Mouse (Mus musculus) spleen, embryonic (tissue): ENCODE measurements at regions not wholly inside any gene's neighbourhood (a gene's known extent, or its start where the extent isn't known, plus 50 kb on each side); places are given as distances from the start of the nearest gene placed in this dataset.

Experiments used
- CTCF ChIA-PET: fragments of 350-600 bp; sonication (Branson Sonifier 250); formaldehyde crosslinking; loops from one replicate; lab custom pipeline; 2022; lab: Charles Lee

- CTCF ChIA-PET = no interaction called here
These were observed 154.4 kb downstream of the Snx19 start for GRCm38 (mm10) chr9:30581271-30581821.

DNA sequence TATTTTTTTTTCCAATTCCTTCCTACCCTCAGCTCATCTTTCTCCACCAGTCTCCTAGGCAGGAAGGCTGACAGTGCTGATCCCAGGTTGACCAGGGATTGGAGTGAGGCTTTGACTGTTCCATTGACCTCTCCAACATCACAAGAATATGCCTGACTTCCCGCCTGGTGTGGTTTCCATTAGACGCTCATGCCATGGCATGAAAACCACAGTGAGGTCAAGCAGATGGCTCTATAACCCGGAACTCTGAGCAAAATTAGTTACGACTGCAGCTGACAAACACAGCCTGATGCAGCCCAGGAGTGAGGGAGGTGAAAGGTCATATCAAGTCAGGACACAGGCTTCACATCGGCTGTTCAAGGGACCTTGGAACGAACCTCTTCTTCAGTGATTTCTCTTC is 153.6 kb downstream of the Snx19 start:
- CTCF ChIA-PET = no interaction called here

DNA sequence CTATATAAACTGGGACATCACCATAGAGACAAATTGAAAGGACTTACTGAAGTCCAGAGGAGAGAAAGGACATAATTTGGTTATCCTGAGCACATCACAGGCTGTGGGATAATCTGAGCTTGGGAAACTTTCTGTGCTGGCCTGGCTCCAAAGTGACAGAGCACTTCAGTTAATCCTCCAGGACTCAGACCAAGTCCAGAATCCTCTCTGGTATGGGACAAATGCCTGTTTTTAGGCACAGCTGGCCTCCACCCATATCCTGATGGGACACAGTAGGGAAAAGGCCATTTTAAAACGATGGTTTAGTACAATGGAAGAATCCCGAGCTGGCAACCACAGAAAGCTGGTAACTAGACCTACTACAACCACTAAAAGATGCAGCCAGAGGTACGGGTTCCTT is 151.3 kb downstream of the Snx19 start:
- CTCF ChIA-PET = no interaction called here

GRCm38 (mm10) chr9:30577243-30577642 is 150.3 kb downstream of the Snx19 start:
- CTCF ChIA-PET = no interaction called here

DNA sequence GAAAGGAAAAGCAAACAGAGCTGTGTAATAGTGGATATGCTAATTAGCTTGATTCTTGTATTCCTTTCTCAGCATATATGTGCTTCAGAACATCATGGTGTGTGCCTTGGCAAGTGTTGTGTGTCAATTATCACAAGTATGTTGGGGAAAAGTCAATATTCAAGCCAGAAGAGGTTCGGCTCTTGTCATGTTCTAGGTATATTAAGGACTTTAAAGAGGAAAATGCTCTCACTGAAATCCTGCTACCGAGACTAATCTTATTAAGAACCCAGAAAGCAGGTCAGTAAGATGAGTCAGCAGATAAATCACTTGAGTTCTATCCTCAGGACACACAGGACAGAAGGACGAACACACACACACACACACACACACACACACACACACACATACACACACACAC is 148.6 kb downstream of the Snx19 start:
- CTCF ChIA-PET = no interaction called here

DNA sequence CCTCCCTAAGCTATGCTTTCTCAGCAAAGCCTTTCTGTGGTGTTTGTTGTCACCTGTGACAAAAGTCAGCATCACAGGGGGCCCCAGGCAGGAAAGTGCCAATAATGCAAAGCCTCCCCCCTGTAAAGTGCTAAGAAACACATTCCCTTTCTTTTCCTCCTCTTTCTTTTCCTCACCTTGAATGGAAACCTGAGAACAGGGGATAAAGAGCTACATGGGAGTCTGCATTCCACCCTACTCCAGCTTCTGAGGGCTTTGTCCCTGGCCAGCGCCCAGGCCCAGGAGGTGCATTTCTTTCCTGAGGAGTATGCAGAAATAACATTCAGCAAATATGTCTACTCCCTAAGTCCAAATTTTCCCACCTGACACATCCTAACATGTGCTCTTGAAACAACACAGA is 146.4 kb downstream of the Snx19 start:
- CTCF ChIA-PET = no interaction called here

- CTCF ChIA-PET = no interaction called here
These were observed 144.1 kb downstream of the Snx19 start for GRCm38 (mm10) chr9:30571014-30571413.

GRCm38 (mm10) chr9:30564765-30565680 is 138.1 kb downstream of the Snx19 start:
- CTCF ChIA-PET = no interaction called here

GRCm38 (mm10) chr9:30563399-30563798 is 136.5 kb downstream of the Snx19 start:
- CTCF ChIA-PET = no interaction called here

- CTCF ChIA-PET = no interaction called here
These were observed 128.0 kb downstream of the Snx19 start for GRCm38 (mm10) chr9:30554908-30555307.

DNA sequence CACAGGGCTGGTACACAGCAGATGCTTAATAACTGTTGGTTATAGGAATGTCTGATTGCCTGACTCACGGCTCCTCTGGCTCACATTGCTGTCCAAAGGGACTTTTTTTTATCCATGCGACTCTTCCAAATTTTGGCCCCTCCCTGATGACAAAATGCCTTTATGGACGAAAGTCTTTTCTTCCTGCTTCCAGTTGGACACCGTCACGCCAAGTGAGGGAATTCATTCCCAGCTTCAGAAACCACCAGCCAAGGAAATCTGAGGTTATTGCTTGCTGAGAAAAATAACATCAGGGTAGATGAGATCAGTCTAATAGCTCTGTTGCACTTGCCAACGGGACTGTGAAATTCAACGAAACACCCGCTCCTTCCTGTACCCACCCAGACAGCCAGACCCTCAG is 125.8 kb downstream of the Snx19 start:
- CTCF ChIA-PET = interaction anchor here (0.7 kb wide), 1 partner anchor 100 kb away, joined by 3 read pairs; no protein-coding TSS in a partner anchor

- CTCF ChIA-PET = no interaction called here
These were observed 123.1 kb downstream of the Snx19 start for GRCm38 (mm10) chr9:30549892-30550515.

- CTCF ChIA-PET = no interaction called here
These were observed 113.0 kb downstream of the Snx19 start for GRCm38 (mm10) chr9:30539858-30540257.

DNA sequence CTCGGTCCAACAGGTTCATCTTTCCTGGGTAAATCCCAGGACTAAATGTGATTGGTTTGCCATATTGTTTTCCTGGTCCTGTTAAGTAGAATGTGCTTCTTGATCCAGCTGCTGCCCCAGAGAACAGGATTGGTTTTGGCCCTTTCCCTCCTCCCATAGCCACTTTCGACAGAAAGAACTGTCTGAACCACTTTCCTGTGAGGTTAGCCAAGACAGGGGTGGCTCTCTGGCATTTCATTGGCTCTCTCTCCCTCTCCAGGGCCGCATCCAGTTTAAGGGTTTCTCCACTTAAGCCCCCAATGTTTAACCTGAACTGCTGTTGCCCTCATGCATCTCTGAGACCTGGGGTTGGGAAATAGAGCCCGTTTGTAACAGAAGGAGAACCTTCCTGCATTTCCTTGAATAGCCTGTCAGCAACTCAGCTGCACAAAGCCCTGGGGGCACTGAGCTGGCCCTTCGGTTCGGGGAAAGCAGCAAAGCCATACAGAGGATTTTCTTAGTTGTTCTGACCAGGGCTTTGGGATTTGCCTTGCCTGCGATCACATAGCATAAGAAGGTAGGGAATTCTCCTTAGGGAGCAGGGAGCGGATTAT is 109.7 kb downstream of the Snx19 start:
- CTCF ChIA-PET = no interaction called here

- CTCF ChIA-PET = no interaction called here
These were observed 108.1 kb downstream of the Snx19 start for GRCm38 (mm10) chr9:30534961-30535360.

GRCm38 (mm10) chr9:30533780-30534343 is 107.0 kb downstream of the Snx19 start:
- CTCF ChIA-PET = no interaction called here

- CTCF ChIA-PET = no interaction called here
These were observed 106.3 kb downstream of the Snx19 start for GRCm38 (mm10) chr9:30533091-30533779.

GRCm38 (mm10) chr9:30525086-30525485 is 98.2 kb downstream of the Snx19 start:
- CTCF ChIA-PET = no interaction called here

DNA sequence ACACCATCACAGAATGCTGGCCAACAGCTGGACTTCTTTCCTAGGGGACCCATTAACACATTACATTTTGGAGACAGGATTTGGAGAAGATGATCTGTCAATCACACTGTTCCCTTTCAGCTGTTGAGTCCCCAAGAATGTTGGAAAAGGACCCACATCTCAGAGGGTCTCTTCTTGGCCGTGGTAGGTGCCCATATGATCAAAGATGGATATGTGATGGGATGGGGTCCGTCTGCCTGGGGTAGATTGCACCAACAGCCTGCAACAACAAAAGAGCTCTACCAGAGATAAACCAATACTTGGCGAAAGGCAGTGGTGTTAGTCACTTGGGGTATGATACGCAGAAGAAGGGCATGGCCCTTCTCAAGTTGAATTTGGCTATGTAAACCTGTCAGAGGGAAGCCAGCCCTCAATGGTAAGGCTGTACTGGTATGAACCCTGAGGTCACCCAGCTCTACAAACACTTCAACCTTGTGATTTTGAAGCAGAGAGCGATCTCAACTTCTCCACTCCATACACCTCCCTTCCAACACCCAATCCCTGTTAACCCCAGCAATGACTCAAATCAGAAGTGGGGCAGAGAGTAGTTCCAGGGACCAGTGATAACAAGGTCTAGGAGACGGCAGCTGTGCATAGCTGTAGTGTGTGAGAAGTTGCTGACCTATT is 97.6 kb downstream of the Snx19 start:
- CTCF ChIA-PET = no interaction called here

DNA sequence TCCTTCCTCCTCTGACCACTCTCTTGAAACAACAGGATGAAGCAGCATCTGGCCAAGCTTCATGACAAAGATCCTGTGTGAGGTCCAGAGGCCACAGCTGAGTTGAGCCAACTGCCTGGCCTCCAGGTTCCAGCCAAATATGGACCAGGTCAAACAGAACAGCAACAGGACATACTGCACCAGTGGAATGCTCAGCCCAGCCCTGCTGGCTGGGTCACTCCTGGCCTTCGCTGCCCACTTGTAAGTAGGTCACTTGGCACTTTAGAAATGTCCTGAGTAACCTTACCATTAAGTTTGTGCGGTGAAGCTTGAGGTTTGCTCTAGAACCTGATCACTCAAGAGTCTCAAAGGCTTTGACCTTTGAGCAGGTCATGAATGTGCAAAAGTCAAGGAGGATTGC is 96.9 kb downstream of the Snx19 start:
- CTCF ChIA-PET = no interaction called here
